Mouse (Mus musculus): ENCODE measurements around the gene Bend5.

DNA sequence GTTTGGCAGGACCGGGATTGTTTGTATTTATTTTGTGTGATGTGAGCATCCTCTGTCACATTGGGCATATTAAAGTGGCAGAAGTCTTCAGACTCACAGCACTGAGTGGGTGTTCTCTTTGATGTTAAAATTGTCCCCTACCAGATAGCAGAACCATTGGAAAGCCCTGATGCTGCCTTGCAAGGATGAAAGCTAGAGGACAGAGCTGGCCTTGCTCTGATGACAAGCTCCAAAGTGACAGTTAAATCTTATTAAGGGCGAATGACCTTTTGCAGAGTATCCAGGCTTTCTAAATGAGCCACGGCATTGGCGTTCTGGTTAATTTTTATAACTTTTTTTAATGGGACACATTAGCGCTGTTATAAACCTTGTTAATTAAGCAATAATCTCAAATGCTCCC lies 42.8 kb downstream of the Bend5 start:
- no peak for TF ChIP-seq CTCF (conservative IDR thresholded peaks at IDR 0.05; ENCODE audit: low read length)
- no peak for TF ChIP-seq POU5F1 (IDR thresholded peaks at IDR 0.05; ENCODE audit: borderline replicate concordance, low read length)

Measured in E14TG2a.4 (cell line).